Mouse (Mus musculus): ENCODE measurements around the gene Kat2a.

DNA sequence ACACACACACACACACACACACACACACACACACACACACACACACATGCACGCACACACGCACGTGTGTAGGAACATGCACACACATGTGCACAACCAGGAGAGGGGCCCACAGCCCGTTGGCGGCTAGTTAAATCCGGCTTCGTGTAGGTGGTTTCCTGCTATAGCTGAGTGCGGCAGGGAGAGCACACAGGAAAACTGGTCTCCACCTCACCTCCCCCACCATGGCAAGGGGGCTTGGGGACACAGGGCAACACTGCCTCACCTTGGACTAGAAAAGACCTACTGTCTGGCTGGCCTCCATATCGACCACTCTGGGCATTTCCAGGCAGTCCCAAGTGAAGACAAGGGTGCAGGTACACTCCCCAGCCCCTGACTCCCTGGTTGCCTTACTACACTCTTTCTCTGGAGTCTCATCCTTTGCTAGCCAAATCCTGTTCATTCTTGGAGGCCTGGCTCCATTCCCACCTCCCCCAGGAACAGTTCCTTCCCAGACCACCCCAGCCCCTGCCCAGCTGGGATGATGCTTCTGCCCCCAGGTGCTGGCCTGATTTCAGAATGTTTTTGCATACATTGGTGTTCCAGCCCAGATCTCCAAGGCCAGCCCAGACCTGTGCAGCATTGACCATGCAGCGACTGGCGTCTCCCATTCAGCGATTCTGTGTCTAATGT, 41.9 kb upstream of the Kat2a start:
- TF ChIP-seq CTCF (IDR thresholded peaks at IDR 0.05; ENCODE audit: low read depth, low read length), result no peak
- TF ChIP-seq GATA1 (IDR thresholded peaks at IDR 0.05; ENCODE audit: borderline replicate concordance, low read length), result no peak
- no peak for TF ChIP-seq POLR2AphosphoS5 (IDR thresholded peaks at IDR 0.05; ENCODE audit: insufficient replicate concordance, low read depth, low read length)
- TF ChIP-seq TAL1 (conservative IDR thresholded peaks at IDR 0.05; ENCODE audit: low read depth, low read length), result no peak
- no peak for TF ChIP-seq GATA2 (IDR thresholded peaks at IDR 0.05; ENCODE audit: borderline replicate concordance, low read depth, low read length)
